Mouse (Mus musculus): ENCODE results near the gene Hist1h3g.

DNA sequence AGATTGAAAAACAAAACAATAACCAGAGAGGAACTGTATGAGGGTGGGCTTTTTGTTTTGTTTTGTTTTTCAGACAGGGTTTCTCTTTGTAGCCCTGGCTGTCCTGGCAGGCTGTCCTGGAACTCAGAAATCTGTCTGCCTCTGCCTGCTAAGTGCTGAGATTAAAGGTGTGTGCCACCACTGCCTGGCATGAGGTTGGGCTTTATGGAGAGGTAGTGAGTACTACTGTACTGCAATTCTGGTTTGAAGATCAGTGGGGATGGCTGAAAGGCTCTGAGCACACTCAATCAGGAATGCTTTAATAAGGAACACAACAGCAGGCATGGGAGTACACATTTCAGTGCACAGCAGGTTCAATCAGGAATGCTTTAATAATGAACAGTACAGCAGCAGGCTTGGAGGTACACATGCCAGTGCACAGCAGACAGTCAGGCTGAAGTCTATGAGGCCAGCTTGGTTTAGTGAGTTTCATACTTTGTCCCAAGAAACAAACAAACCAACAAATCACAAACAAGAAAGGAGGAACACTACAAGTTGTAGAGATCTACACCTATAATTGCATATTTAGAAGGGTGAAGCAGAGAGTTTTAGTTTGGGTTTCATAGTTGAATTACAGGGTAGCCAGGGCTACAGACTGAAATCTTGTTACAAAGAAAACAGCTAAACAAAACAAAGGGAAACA is 48.3 kb downstream of the Hist1h3g start:
- TF ChIP-seq POLR2A (IDR thresholded peaks at IDR 0.05; ENCODE audit: insufficient read depth, low read depth, low read length) (no peak), CTCF (IDR thresholded peaks at IDR 0.05) (no peak), EP300 (IDR thresholded peaks at IDR 0.05; ENCODE audit: insufficient read depth, low read depth, low read length) (no peak)
